In the genomic region with DNA sequence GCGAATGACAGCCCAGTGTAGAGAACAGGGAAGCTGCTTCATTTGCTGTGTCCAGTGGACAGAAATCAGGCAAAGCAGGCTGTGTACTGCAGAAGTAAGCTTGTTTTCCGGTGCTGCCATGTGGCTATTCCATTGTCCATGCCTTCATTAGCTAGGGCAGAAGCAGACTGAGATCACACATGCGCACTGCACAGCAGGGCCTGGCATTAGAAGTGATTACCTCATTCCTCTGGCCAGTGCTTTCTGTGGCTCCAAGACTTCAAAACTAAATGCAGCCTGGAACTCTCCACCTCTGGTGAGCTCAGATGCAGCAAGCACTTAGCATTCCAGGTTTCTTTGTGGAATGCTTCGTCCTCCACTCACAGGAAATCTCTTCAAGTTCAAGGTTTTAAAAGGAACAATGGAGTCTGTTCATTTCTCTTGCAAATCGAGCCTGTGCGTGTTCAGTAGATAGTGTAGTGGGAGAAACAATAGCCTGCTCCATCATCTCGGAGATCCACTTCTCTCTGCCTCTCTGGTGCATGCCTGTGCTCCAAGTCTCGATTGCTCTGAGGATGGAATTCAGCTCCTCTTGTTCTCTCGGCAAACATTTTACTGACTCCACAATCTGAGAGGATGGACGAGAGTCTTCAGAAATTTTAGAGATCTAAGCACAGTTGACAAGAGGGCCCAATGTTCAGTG, we compare ENCODE assay signal across 8 mouse cellular contexts.
A peak's percentile ranks its signal among the peaks of the same experiment; 100 is the strongest.
DNase-seq lines count a peak whose midpoint lies in the region; ATAC-seq and TF ChIP-seq lines count a peak whose summit lies in the region.

No protein-coding gene starts in this region.

- no peaks in the 10 kb centered on the region for H3K9me3 ChIP-seq in stomach, embryonic 16.5 days (replicated peaks; ENCODE audit: control insufficient read depth, low read length)
- no peaks in the 10 kb centered on the region for H3K9me3 ChIP-seq in stomach, postnatal 0 days (ENCODE audit: control insufficient read depth, low read length)
- no peaks in the 10 kb centered on the region for H3K9me3 ChIP-seq in forebrain, postnatal 0 days (ENCODE audit: low read length)

- DNase-seq in stomach, postnatal 0 days (ENCODE audit: low spot score): no peak
- DNase-seq in forebrain, postnatal 0 days: peak; percentile 61
- peak; percentile 67 for DNase-seq in layer of hippocampus, adult 9-11 months
- peak; percentile 84 for DNase-seq in retina, postnatal 1 day
- DNase-seq in thymus, postnatal 25 days: no peak
- no peak for DNase-seq in kidney, adult 8-10 months
- no peak for DNase-seq in spleen, postnatal 10 days (ENCODE audit: low spot score in 2 of 2)

- H3K4me2 ChIP-seq in stomach, embryonic 16.5 days (ENCODE audit: low read depth, low read length): no peak overlapping the region
- no peak overlapping the region for H3K4me2 ChIP-seq in stomach, postnatal 0 days (replicated peaks; ENCODE audit: low read depth)
- H3K4me2 ChIP-seq in forebrain, postnatal 0 days (ENCODE audit: low read depth): no peak overlapping the region

- no peak for TF ChIP-seq EP300 in stomach, postnatal 0 days (optimal IDR thresholded peaks at IDR 0.05)

- TF ChIP-seq CTCF in stomach, postnatal 0 days (IDR thresholded peaks at IDR 0.05; ENCODE audit: low read depth): no peak
- no peak for TF ChIP-seq CTCF in forebrain, postnatal 0 days (IDR thresholded peaks at IDR 0.05; ENCODE audit: low read depth)

- WGBS in stomach, embryonic 16.5 days: 60% methylated on average over 10 of the region's 10 CpGs
- WGBS in stomach, postnatal 0 days: 54% methylated on average over 10 of the region's 10 CpGs
- 32% methylated on average over 10 of the region's 10 CpGs for WGBS in forebrain, postnatal 0 days

- H3K9ac ChIP-seq in stomach, embryonic 16.5 days (ENCODE audit: low read length): no peak overlapping the region
- H3K9ac ChIP-seq in stomach, postnatal 0 days (ENCODE audit: low read length): no peak overlapping the region
- no peak overlapping the region for H3K9ac ChIP-seq in forebrain, postnatal 0 days

- no peak overlapping the region; the same call in 1 of the 2 replicates for H3K27ac ChIP-seq in stomach, embryonic 16.5 days (ENCODE audit: low read length)
- H3K27ac ChIP-seq in stomach, postnatal 0 days (replicated peaks): no peak overlapping the region
- no peak overlapping the region for H3K27ac ChIP-seq in forebrain, postnatal 0 days (ENCODE audit: low read depth, low read length)

- no peaks in the 10 kb centered on the region for H3K36me3 ChIP-seq in stomach, embryonic 16.5 days (ENCODE audit: control insufficient read depth, insufficient read depth, low read length)
- H3K36me3 ChIP-seq in stomach, postnatal 0 days (ENCODE audit: control insufficient read depth, insufficient read depth, low read length): no peaks in the 10 kb centered on the region
- no peaks in the 10 kb centered on the region for H3K36me3 ChIP-seq in forebrain, postnatal 0 days (ENCODE audit: insufficient read depth)

- peak; percentile 33; the same call in 1 of the 2 replicates for ATAC-seq in stomach, embryonic 16.5 days (ENCODE audit: insufficient read depth, low FRiP score)
- ATAC-seq in stomach, postnatal 0 days (ENCODE audit: low FRiP score, low TSS enrichment): no peak
- peak; percentile 89 for ATAC-seq in forebrain, postnatal 0 days

- H3K4me1 ChIP-seq in stomach, embryonic 16.5 days (ENCODE audit: control insufficient read depth, insufficient read depth, low read length): no peaks in the 10 kb centered on the region
- H3K4me1 ChIP-seq in stomach, postnatal 0 days (replicated peaks; ENCODE audit: control insufficient read depth, insufficient read depth): no peaks in the 10 kb centered on the region
- H3K4me1 ChIP-seq in forebrain, postnatal 0 days (ENCODE audit: insufficient read depth): no peaks in the 10 kb centered on the region

- no peaks in the 10 kb centered on the region for H3K27me3 ChIP-seq in stomach, embryonic 16.5 days (ENCODE audit: control insufficient read depth, insufficient read depth, low read length)
- H3K27me3 ChIP-seq in stomach, postnatal 0 days (ENCODE audit: control insufficient read depth, insufficient read depth, low read length): no peaks in the 10 kb centered on the region
- no peaks in the 10 kb centered on the region for H3K27me3 ChIP-seq in forebrain, postnatal 0 days (ENCODE audit: insufficient read depth, low read length)

- no peak overlapping the region for H3K4me3 ChIP-seq in stomach, embryonic 16.5 days (replicated peaks; ENCODE audit: low read length)
- no peak overlapping the region for H3K4me3 ChIP-seq in stomach, postnatal 0 days (ENCODE audit: low read depth, low read length)
- H3K4me3 ChIP-seq in forebrain, postnatal 0 days (ENCODE audit: low read depth, low read length): no peak overlapping the region

Comparison
In these comparisons a context has a peak if more than half of its experiments do, and no peak if none do; other contexts are left out.
1. DNase-seq: peak in forebrain, postnatal 0 days (single experiment), layer of hippocampus, adult 9-11 months (single experiment) and retina, postnatal 1 day (single experiment); none in stomach, postnatal 0 days (single experiment), thymus, postnatal 25 days (single experiment), kidney, adult 8-10 months (0 of 2) and spleen, postnatal 10 days (0 of 2).